Mouse (Mus musculus) cerebellum, postnatal 4 days (tissue): ENCODE measurements around the gene Ttc14.

Experiments used
- DNase-seq, 2 experiments: peaks; one replicate each; pipeline ENCODE4 v3.0.0; 2022; ENCODE audit warnings: low spot score in 2 of 2, mixed read lengths in 1 of 2

Ttc14 gene

DNA sequence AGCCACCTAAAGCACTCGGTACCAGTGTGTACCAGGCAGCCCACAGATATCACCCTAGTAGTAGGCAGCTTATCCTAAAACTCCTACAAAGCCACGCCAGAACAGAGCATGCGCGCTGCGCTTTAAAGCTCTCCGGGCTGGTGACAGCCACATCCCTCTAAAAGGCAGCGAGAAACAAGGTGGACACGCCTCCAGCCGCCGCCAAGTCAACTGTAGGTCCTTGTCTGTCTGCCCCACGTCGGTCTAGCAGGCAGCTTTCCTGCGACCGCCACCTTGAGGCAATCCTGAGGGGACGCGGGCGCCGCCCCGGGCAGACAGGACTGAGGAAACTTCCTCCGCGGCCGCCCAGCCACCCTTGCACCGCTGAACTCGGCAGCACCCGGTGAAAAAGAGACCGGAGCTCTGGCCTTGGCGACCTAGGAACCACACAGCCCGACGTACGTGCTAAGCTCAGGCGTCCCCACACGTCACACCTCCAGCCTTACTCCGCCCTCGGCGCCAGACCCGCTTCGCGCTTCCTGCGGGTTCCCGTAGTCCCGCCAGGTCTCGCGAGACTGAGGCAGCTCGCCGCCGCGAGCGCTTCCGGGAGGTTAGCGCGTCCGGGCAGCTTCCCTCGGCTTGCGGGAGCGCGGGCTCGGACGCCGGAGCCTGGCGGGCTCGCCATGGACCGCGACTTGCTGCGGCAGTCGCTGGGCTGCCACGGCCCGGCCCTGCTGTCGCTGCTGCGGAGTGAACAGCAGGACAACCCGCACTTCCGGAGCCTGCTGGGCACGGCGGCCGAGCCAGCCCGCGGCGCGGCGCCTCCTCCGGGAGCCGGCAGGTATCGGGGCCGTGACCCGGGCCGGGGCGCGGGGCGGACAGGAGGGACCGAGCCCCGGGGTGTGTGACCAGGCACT, at the start of gene Ttc14:
TSS of gene Ttc14 (plus strand) at position 216 of the 896 bp plus-strand sequence.
- peak; percentile 98 to 99 for DNase-seq

- DNase-seq: no peak
These were observed 8.7 kb upstream of the Ttc14 start for GRCm38 (mm10) chr3:33790975-33791374.

- no peak for DNase-seq
These were observed 835 bp downstream of the Ttc14 start for GRCm38 (mm10) chr3:33800513-33800820.

DNA sequence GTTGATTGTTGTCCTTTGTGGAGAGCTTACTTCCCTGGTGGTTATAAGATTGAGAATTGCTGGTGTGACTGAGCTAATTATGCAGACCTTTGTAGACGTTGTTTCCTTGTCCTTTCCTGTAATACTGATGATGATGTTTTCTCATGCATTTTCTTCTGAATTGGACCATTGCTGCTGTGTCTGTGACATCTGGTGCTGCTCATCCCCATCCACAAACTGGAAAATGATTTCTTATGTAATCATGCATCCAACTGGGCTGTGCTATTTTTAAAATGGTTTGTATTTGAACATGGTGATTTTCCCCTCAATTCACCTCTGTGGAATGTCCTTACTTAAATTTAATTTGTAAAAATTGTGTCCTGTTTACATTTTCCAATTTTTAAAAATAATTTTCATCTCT, 7.5 kb downstream of the Ttc14 start:
- DNase-seq: no peak

GRCm38 (mm10) chr3:33824135-33824946, 24.7 kb downstream of the Ttc14 start:
- peak in 1 of 2 experiments; percentile 19 for DNase-seq

DNA sequence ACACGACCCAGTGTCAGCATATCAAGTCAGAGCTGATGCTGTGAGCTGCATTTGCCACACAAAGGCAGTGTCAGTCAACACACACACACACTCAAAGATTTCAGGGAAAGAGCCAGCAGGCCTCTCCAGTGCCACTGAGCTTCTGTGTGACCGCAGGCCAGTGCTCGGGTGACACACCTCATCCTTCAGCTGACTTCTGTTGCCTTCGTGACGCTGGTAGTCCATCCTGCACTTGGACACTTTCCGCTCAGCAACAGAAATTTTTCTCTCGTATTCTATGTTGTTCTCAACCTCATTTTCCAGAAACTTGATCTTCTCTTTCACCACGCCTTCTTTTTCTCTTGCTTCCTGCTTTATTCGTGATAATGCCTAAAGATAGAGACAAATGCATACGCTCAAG, 32.7 kb downstream of the Ttc14 start:
- DNase-seq: no peak

DNA sequence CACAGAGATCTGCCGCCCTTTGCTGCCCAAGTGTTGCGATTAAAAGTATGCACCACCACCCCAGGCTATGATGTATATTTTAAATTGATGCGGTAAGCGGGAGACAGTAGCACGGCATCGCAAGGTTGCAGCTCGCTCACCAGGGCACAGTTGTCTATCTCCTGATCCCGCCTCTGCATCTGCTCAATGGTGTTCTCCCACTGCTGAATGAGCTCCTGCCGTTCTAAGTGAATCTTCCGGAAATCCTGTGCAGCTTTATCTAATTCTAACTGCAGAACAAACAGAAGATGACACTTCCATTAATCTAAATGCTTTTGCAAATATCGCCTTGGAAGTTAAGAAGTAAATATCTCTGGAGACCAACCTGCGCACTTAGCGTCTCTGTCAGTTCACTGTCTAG, 36.9 kb downstream of the Ttc14 start:
- no peak for DNase-seq

DNA sequence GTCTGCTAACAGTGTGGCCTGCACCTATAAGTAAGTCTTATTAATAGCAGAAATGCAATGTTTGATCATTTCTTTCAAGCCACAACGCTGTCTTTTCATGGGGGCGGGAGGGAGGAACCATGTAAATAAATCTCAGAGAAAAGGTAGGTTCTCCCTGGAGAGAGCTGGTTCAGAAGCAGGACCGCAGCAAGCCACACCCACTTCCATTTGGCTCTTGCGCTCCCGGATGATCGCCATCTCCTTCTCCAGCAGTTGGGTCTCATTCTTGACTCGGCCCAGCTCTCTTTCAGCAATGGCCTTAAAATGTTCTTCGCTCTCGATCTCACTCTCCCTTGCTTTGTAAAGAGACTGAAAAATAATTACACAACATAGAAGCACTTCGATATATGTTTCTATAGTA, 39.2 kb downstream of the Ttc14 start:
- DNase-seq: no peak

DNA sequence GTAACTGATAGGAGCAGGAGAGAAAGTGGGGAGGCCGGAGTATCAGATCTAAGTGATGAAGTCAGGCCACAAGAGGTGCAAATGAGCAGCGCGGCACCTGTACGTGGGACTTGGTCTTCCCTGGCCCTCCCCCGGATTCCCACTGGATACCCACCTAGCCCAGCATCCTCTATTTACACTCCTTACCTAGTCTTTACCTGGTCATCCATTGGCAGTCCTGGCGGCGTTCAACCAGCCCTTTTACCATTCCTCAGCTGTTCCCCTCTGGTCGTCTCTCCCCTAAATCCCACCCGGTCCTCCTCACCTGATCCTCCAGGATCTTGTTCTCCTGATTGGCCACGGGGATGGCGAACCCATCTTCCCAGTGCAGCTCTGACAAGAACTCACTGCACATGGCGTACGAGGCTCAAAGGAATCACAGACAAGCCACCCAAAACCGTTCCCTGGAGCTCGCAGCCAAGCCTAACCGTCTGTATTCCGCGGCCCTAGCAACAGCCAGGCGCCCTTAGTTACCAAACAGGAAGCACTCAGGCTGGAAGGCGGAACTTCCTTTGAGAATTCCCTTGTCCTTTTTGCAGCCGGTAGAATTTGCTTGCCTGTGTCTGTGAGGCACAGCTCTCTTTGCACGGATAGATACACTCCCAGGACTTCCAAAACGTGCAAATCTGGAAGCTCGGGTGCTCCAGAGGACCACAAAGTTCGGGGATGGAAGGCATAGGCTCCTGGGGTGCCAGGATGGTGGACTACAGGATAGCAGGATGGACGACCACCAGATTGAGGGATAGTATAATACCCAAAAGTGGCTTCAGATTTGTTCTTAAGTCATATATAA, 44.4 kb downstream of the Ttc14 start, which contains the start of gene Ccdc39:
TSS of gene Ccdc39 (minus strand) at position 510 of the 832 bp plus-strand sequence.
- DNase-seq: peak; percentile 26 to 59

DNA sequence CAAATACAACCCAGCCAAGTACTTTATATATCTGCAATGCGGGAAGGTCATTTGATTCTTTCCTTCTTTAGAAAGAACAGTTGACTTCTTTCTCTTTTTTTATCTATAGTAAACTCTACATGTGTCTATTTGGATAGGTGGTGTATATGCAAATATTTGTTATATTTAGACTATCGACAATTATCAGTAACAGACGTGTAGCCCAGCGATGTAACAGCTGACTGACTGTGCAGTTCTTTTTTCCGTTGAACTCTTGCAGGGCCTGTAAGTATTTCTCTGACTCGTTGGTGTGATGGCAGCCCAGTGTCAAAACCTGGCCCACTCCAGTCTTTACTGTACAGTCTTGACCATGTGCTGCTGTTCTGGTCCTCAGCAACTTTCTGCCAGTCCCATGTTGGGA, 47.0 kb downstream of the Ttc14 start:
- no peak for DNase-seq

DNA sequence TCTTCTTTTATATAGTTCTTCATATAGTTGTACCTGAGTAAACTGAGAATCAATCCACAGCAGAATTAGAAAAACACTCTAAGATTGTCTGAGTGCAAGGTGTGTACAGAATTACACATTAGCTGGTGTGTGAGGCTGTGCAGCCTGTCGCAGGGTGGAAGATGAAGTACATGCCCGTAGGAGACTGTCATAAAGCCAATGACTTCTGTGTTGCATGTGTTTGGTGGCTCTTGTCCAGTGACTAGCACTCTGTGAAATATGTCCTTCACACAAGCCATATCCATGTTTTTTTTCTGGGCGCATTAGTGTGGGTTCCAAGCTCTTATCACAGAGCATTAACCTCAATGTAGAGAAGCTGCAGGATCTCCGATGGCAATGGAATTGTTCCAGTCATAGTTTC, 51.2 kb downstream of the Ttc14 start:
- no peak for DNase-seq

DNA sequence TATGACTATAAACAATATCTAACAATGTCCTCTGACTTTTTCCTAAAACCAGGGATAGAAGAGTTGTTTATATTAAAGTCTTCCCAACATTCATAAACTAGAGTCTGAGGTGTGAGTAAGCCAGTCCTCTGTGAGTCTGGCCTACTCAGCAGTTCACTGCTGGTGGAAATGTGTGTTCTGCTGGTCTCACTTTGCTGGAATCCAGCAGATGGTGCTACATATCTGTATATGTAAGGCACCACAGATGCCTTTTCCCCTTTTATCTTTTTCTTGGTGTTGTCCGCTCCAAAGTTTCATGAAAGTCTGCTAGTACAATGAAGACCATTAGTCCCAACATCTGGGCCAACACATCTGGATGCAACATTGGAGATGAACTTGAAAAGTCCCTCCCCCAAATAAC, 53.4 kb downstream of the Ttc14 start:
- DNase-seq: no peak

DNA sequence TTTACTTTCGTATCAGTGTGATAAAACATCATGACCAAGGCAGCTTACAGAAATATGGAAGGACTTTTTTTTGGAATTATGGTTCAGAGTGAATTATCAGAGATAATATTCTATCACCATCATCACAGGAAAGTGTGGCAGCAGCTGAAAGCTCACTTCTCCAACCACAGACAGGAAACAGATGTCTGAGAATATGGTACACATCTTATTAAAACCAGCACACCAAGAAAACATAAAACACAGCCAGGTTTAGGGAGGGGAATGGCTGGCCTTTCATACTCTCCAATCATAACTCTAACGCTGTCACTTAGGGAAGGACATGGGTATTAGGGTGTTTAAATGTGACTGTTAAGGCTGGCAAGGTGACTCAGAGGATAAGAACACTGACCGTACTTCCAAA, 59.3 kb downstream of the Ttc14 start:
- DNase-seq: no peak

GRCm38 (mm10) chr3:33864000-33864540, 64.4 kb downstream of the Ttc14 start:
- no peak for DNase-seq
